Mouse (Mus musculus) MEL (cell line): ENCODE data around the gene Ctbs.

Source experiments
- CTCF ChIP-seq, 3 experiments: IDR thresholded peaks in 2 of 3; conservative IDR thresholded peaks in 1 of 3; 2 replicates each; pipeline ENCODE4 v1.5.1; 2011 to 2012; ENCODE audit warnings: low read length in 3 of 3, low read depth in 2 of 3, mild to moderate bottlenecking in 2 of 3, improper control_type of control experiment in 1 of 3, inconsistent platforms in 1 of 3, mixed read lengths in 1 of 3, moderate library complexity in 1 of 3; ENCODE audit not compliant: control insufficient read depth in 1 of 3, insufficient read depth in 1 of 3, poor library complexity in 1 of 3, severe bottlenecking in 1 of 3
- EP300 ChIP-seq, 2 experiments: IDR thresholded peaks; 2 replicates each; pipeline ENCODE4 v1.6.1; 2011; ENCODE audit warnings: improper control_type of control experiment in 2 of 2, low read length in 2 of 2, low read depth in 1 of 2, mild to moderate bottlenecking in 1 of 2
- RAD21 ChIP-seq: IDR thresholded peaks from 2 replicates; pipeline ENCODE4 v1.6.1; 2011; ENCODE audit warnings: mild to moderate bottlenecking, low read depth, low read length, improper control_type of control experiment

- no peak for TF ChIP-seq CTCF (IDR thresholded peaks at IDR 0.05 in 2 of 3, conservative IDR thresholded peaks at IDR 0.05 in 1 of 3; ENCODE audit: control insufficient read depth in 1 of 3, insufficient read depth in 1 of 3, low read depth in 2 of 3, low read length in 3 of 3, poor library complexity in 1 of 3, severe bottlenecking in 1 of 3)
- TF ChIP-seq EP300 (IDR thresholded peaks at IDR 0.05; ENCODE audit: low read depth in 1 of 2, low read length in 2 of 2), result no peak
- TF ChIP-seq RAD21, result no peak
Observed at GRCm38 (mm10) chr3:146440422-146440821, 9.2 kb upstream of the Ctbs start.
